Mouse (Mus musculus) mouse trophoblast stem cell (cell line): ENCODE measurements around the gene Olig1.

Experiments
- in situ Hi-C, 2 experiments: fragments of 300-500 bp; cut with MseI, MboI; formaldehyde crosslinking; loops; 2 replicates in 1 of 2; 3 replicates in 1 of 2; pipeline ENCODE4 v1.15.1; 2025

The Olig1 gene

GRCm38 (mm10) chr16:91269468-91270211 is at the start of gene Olig1:
TSS of gene Olig1 (plus strand) at chr16:91269772.
- in situ Hi-C loops: no loop called here

- in situ Hi-C loops: no loop called here
Observed at GRCm38 (mm10) chr16:91222171-91222642, 47.4 kb upstream of the Olig1 start.

- in situ Hi-C loops: no loop called here
Observed at GRCm38 (mm10) chr16:91222643-91223271, 46.8 kb upstream of the Olig1 start.

- in situ Hi-C loops: no loop called here
Observed at GRCm38 (mm10) chr16:91223327-91224067, 46.1 kb upstream of the Olig1 start.

GRCm38 (mm10) chr16:91224068-91224402 is 45.5 kb upstream of the Olig1 start:
- in situ Hi-C loops: no loop called here

- in situ Hi-C loops: no loop called here
Observed at GRCm38 (mm10) chr16:91224481-91225232, 44.9 kb upstream of the Olig1 start.

GRCm38 (mm10) chr16:91225233-91226037 is 44.1 kb upstream of the Olig1 start, which contains the start of gene Olig2:
TSS of gene Olig2 (plus strand) at chr16:91225457.
- in situ Hi-C loops: no loop called here

- in situ Hi-C loops: no loop called here
Observed at GRCm38 (mm10) chr16:91226038-91226882, 43.3 kb upstream of the Olig1 start.

- in situ Hi-C loops: no loop called here
Observed at GRCm38 (mm10) chr16:91226883-91227759, 42.5 kb upstream of the Olig1 start.

- in situ Hi-C loops: no loop called here
Observed at GRCm38 (mm10) chr16:91227760-91228043, 41.9 kb upstream of the Olig1 start.

- in situ Hi-C loops: no loop called here
Observed at GRCm38 (mm10) chr16:91228238-91229071, 41.1 kb upstream of the Olig1 start.

- in situ Hi-C loops: no loop called here
Observed at GRCm38 (mm10) chr16:91229072-91229348, 40.6 kb upstream of the Olig1 start.

- in situ Hi-C loops: no loop called here
Observed at GRCm38 (mm10) chr16:91229643-91230042, 39.9 kb upstream of the Olig1 start.

- in situ Hi-C loops: no loop called here
Observed at GRCm38 (mm10) chr16:91231781-91232469, 37.6 kb upstream of the Olig1 start.

GRCm38 (mm10) chr16:91232470-91233240 is 36.9 kb upstream of the Olig1 start:
- in situ Hi-C loops: no loop called here

GRCm38 (mm10) chr16:91233241-91233944 is 36.2 kb upstream of the Olig1 start:
- in situ Hi-C loops: no loop called here

- in situ Hi-C loops: no loop called here
Observed at GRCm38 (mm10) chr16:91239024-91239423, 30.5 kb upstream of the Olig1 start.
